Mouse (Mus musculus): ENCODE measurements around the gene Gm21983. TPM values are rescaled to one million over a fixed set of nuclear protein-coding genes. Genes with fewer than 3 reads are reported as not detected.
A peak's percentile ranks its signal among the peaks of the same experiment; 100 is the strongest.

The Gm21983 gene
- polyA plus RNA-seq, 1 experiment from 2014 or later = not detected

- Histone ChIP-seq H3K4me3 (replicated peaks) (no peak overlapping the region), H3K27me3 (no peaks in the 10 kb centered on the region), H3K9ac (no peak overlapping the region), H3K4me2 (no peak overlapping the region), H3K27ac (no peak overlapping the region), H3K9me3 (replicated peaks) (no peaks in the 10 kb centered on the region), H3K36me3 (peaks cover 27% of the 10 kb centered on the region), H3K4me1 (peaks cover 16% of the 10 kb centered on the region)
- 84% methylated on average over 13 of the region's 13 CpGs for WGBS
- ATAC-seq (replicated peaks; ENCODE audit: low FRiP score) = no peak
Observed at GRCm38 (mm10) chr7:27156005-27156404, 24.9 kb downstream of the Gm21983 start.

GRCm38 (mm10) chr7:27153205-27153764 is 27.6 kb downstream of the Gm21983 start, which contains the start of gene Cyp2t4:
Gene Cyp2t4, plus strand, starts transcription at chr7:27153714.
- Histone ChIP-seq H3K4me2 (no peak within 1 kb of the TSS), H3K4me1 (peaks cover 5% of the 10 kb centered on the region), H3K36me3 (peaks cover 12% of the 10 kb centered on the region), H3K27ac (peak within 1 kb of the TSS; percentile 37; the same call in 1 of the 2 replicates), H3K27me3 (no peaks in the 10 kb centered on the region), H3K9me3 (replicated peaks) (no peaks in the 10 kb centered on the region), H3K4me3 (replicated peaks) (no peak within 1 kb of the TSS), H3K9ac (no peak within 1 kb of the TSS)
- 61% methylated on average over 10 of the region's 10 CpGs for WGBS
- peak; percentile 34; the same call in 1 of the 2 replicates for ATAC-seq (replicated peaks; ENCODE audit: low FRiP score)

GRCm38 (mm10) chr7:27136410-27136996 is 44.4 kb downstream of the Gm21983 start:
- 29% methylated on average over 8 of the region's 8 CpGs for WGBS
- H3K4me1 ChIP-seq = peaks cover 14% of the 10 kb centered on the region
- H3K4me2 ChIP-seq = no peak overlapping the region
- H3K27me3 ChIP-seq = no peaks in the 10 kb centered on the region
- no peaks in the 10 kb centered on the region for H3K36me3 ChIP-seq
- ATAC-seq (replicated peaks; ENCODE audit: low FRiP score) = peak; percentile 55
- no peak overlapping the region for H3K4me3 ChIP-seq (replicated peaks)
- no peak overlapping the region for H3K9ac ChIP-seq
- H3K27ac ChIP-seq = no peak overlapping the region; the same call in 1 of the 2 replicates
- H3K9me3 ChIP-seq (replicated peaks) = no peaks in the 10 kb centered on the region

- 73% methylated on average over 4 of the region's 4 CpGs for WGBS
Observed at GRCm38 (mm10) chr7:27133757-27134156, 47.1 kb downstream of the Gm21983 start.

GRCm38 (mm10) chr7:27133156-27133555 is 47.7 kb downstream of the Gm21983 start:
- no peak overlapping the region for H3K9ac ChIP-seq
- no peaks in the 10 kb centered on the region for H3K9me3 ChIP-seq (replicated peaks)
- H3K27ac ChIP-seq = no peak overlapping the region
- no peak overlapping the region for H3K4me2 ChIP-seq
- WGBS = 57% methylated on average over 12 of the region's 12 CpGs
- no peaks in the 10 kb centered on the region for H3K27me3 ChIP-seq
- no peaks in the 10 kb centered on the region for H3K36me3 ChIP-seq
- no peak overlapping the region for H3K4me3 ChIP-seq (replicated peaks)
- peaks cover 14% of the 10 kb centered on the region for H3K4me1 ChIP-seq
- ATAC-seq (replicated peaks; ENCODE audit: low FRiP score) = no peak

More at GRCm38 (mm10) chr7:27133757-27134156, 47.1 kb downstream of the Gm21983 start:
- peaks cover 14% of the 10 kb centered on the region for H3K4me1 ChIP-seq
- no peaks in the 10 kb centered on the region for H3K36me3 ChIP-seq
- H3K4me2 ChIP-seq = no peak overlapping the region
- no peak for ATAC-seq (replicated peaks; ENCODE audit: low FRiP score)
- no peak overlapping the region for H3K9ac ChIP-seq
- H3K4me3 ChIP-seq (replicated peaks) = no peak overlapping the region
- no peak overlapping the region for H3K27ac ChIP-seq
- no peaks in the 10 kb centered on the region for H3K27me3 ChIP-seq
- H3K9me3 ChIP-seq (replicated peaks) = no peaks in the 10 kb centered on the region

- WGBS = 11% methylated on average over 10 of the region's 10 CpGs
- Histone ChIP-seq H3K4me1 (peaks cover 14% of the 10 kb centered on the region), H3K4me3 (replicated peaks) (no peak overlapping the region), H3K27me3 (no peaks in the 10 kb centered on the region), H3K9ac (no peak overlapping the region), H3K4me2 (peak overlapping the region; percentile 32; the same call in 1 of the 2 replicates), H3K27ac (no peak overlapping the region), H3K36me3 (no peaks in the 10 kb centered on the region), H3K9me3 (replicated peaks) (no peaks in the 10 kb centered on the region)
- no peak for ATAC-seq (replicated peaks; ENCODE audit: low FRiP score)
Observed at GRCm38 (mm10) chr7:27132588-27132987, 48.3 kb downstream of the Gm21983 start.

- 63% methylated on average over 2 of the region's 2 CpGs for WGBS
- Histone ChIP-seq H3K27me3 (no peaks in the 10 kb centered on the region), H3K36me3 (no peaks in the 10 kb centered on the region), H3K4me2 (no peak overlapping the region), H3K9me3 (replicated peaks) (no peaks in the 10 kb centered on the region), H3K4me1 (peaks cover 11% of the 10 kb centered on the region), H3K9ac (no peak overlapping the region), H3K27ac (no peak overlapping the region), H3K4me3 (replicated peaks) (no peak overlapping the region)
- ATAC-seq (replicated peaks; ENCODE audit: low FRiP score) = no peak
Observed at GRCm38 (mm10) chr7:27131387-27131786, 49.5 kb downstream of the Gm21983 start.

- no peak overlapping the region for H3K27ac ChIP-seq
- no peak for ATAC-seq (replicated peaks; ENCODE audit: low FRiP score)
- 87% methylated on average over 22 of the region's 22 CpGs for WGBS
- no peak overlapping the region for H3K4me2 ChIP-seq
- H3K9me3 ChIP-seq (replicated peaks) = no peaks in the 10 kb centered on the region
- H3K4me3 ChIP-seq (replicated peaks) = no peak overlapping the region
- H3K27me3 ChIP-seq = no peaks in the 10 kb centered on the region
- H3K9ac ChIP-seq = no peak overlapping the region
- H3K36me3 ChIP-seq = no peaks in the 10 kb centered on the region
- H3K4me1 ChIP-seq = peaks cover 9% of the 10 kb centered on the region
Observed at GRCm38 (mm10) chr7:27130521-27131370, 50.1 kb downstream of the Gm21983 start.

- Histone ChIP-seq H3K27me3 (no peaks in the 10 kb centered on the region), H3K4me2 (no peak overlapping the region), H3K4me3 (replicated peaks) (no peak overlapping the region), H3K9me3 (replicated peaks) (no peaks in the 10 kb centered on the region), H3K27ac (no peak overlapping the region), H3K9ac (no peak overlapping the region), H3K4me1 (peaks cover 9% of the 10 kb centered on the region), H3K36me3 (no peaks in the 10 kb centered on the region)
- ATAC-seq (replicated peaks; ENCODE audit: low FRiP score) = no peak
- WGBS = 88% methylated on average over 12 of the region's 12 CpGs
Observed at GRCm38 (mm10) chr7:27129811-27130210, 51.1 kb downstream of the Gm21983 start.

GRCm38 (mm10) chr7:27128946-27129345 is 51.9 kb downstream of the Gm21983 start:
- Histone ChIP-seq H3K4me2 (no peak overlapping the region), H3K9me3 (replicated peaks) (no peaks in the 10 kb centered on the region), H3K9ac (no peak overlapping the region), H3K36me3 (no peaks in the 10 kb centered on the region), H3K27ac (no peak overlapping the region), H3K4me3 (replicated peaks) (no peak overlapping the region), H3K27me3 (no peaks in the 10 kb centered on the region), H3K4me1 (peaks cover 9% of the 10 kb centered on the region)
- no peak for ATAC-seq (replicated peaks; ENCODE audit: low FRiP score)
- WGBS = 85% methylated on average over 13 of the region's 13 CpGs

- Histone ChIP-seq H3K4me1 (peaks cover 8% of the 10 kb centered on the region), H3K36me3 (no peaks in the 10 kb centered on the region), H3K27me3 (no peaks in the 10 kb centered on the region), H3K27ac (no peak overlapping the region), H3K9me3 (replicated peaks) (no peaks in the 10 kb centered on the region), H3K9ac (no peak overlapping the region), H3K4me3 (replicated peaks) (no peak overlapping the region), H3K4me2 (no peak overlapping the region)
- WGBS = 48% methylated on average over 3 of the region's 3 CpGs
- ATAC-seq (replicated peaks; ENCODE audit: low FRiP score) = peak; percentile 63; the same call in 1 of the 2 replicates
Observed at GRCm38 (mm10) chr7:27128162-27128561, 52.7 kb downstream of the Gm21983 start.

GRCm38 (mm10) chr7:27124969-27125368 is 55.9 kb downstream of the Gm21983 start:
- ATAC-seq (replicated peaks; ENCODE audit: low FRiP score) = no peak
- Histone ChIP-seq H3K4me2 (no peak overlapping the region), H3K4me1 (no peaks in the 10 kb centered on the region), H3K36me3 (no peaks in the 10 kb centered on the region), H3K9me3 (replicated peaks) (no peaks in the 10 kb centered on the region), H3K4me3 (replicated peaks) (no peak overlapping the region), H3K27me3 (no peaks in the 10 kb centered on the region), H3K9ac (no peak overlapping the region), H3K27ac (no peak overlapping the region)
- 82% methylated on average over 4 of the region's 4 CpGs for WGBS

Data from kidney, embryonic 15.5 days (tissue).